Mouse (Mus musculus) myocyte (in vitro differentiated cells): ENCODE results near the gene Mrpl14. TPM values are rescaled to one million over a fixed set of nuclear protein-coding genes. Genes with fewer than 3 reads are reported as not detected.

ENCODE experiments used
- H3K27me3 ChIP-seq: one replicate; pipeline ENCODE4 v1.6.1; 2011; ENCODE audit not compliant: control insufficient read depth, insufficient read depth, insufficient read length
- H3K36me3 ChIP-seq: one replicate; pipeline ENCODE4 v1.6.1; 2011; ENCODE audit not compliant: control insufficient read depth, insufficient read depth
- H3K4me2 ChIP-seq: one replicate; pipeline ENCODE4 v1.6.1; 2011; ENCODE audit warnings: low read depth, control low read depth
- H3K4me3 ChIP-seq: one replicate; pipeline ENCODE4 v1.5.1; 2011; ENCODE audit warnings: mild to moderate bottlenecking, control low read depth, moderate library complexity
- H3K79me2 ChIP-seq: one replicate; pipeline ENCODE4 v1.6.1; 2011; ENCODE audit not compliant: control insufficient read depth, insufficient read depth
- H3ac ChIP-seq: one replicate; pipeline ENCODE4 v1.6.1; 2011; ENCODE audit not compliant: control insufficient read depth, insufficient read length
- CEBPB ChIP-seq: IDR thresholded peaks from 2 replicates; pipeline ENCODE4 v1.6.1; 2011; ENCODE audit warnings: mild to moderate bottlenecking, moderate library complexity; ENCODE audit not compliant: poor library complexity, insufficient read depth, severe bottlenecking
- E2F4 ChIP-seq: IDR thresholded peaks from one replicate; pipeline ENCODE4 v1.6.1; 2011; ENCODE audit warnings: mild to moderate bottlenecking, control low read depth, moderate library complexity; ENCODE audit not compliant: insufficient read depth
- MAX ChIP-seq: IDR thresholded peaks from one replicate; pipeline ENCODE4 v1.6.1; 2011; ENCODE audit warnings: low read depth, mild to moderate bottlenecking, control low read depth
- MYOD1 ChIP-seq, 3 experiments: IDR thresholded peaks; one replicate each; pipeline ENCODE4 v1.6.1; 2011; ENCODE audit warnings: control low read depth in 2 of 3, low read depth in 2 of 3, mild to moderate bottlenecking in 2 of 3, moderate library complexity in 1 of 3; ENCODE audit not compliant: insufficient read length in 2 of 3, control insufficient read depth in 1 of 3
- MYOG ChIP-seq, 3 experiments: IDR thresholded peaks; one replicate each; pipeline ENCODE4 v1.6.1; 2011; ENCODE audit warnings: control low read depth in 2 of 3, low read depth in 2 of 3, mild to moderate bottlenecking in 2 of 3; ENCODE audit not compliant: insufficient read length in 2 of 3, control insufficient read depth in 1 of 3, insufficient read depth in 1 of 3
- POLR2A ChIP-seq: IDR thresholded peaks from one replicate; pipeline ENCODE4 v1.6.1; 2011; ENCODE audit warnings: low read depth, mild to moderate bottlenecking, control low read depth, moderate library complexity; ENCODE audit not compliant: insufficient read length
- POLR2AphosphoS2 ChIP-seq: IDR thresholded peaks from one replicate; pipeline ENCODE4 v1.6.1; 2011; ENCODE audit warnings: low read depth, control low read depth; ENCODE audit not compliant: insufficient read length
- REST ChIP-seq: IDR thresholded peaks from one replicate; pipeline ENCODE4 v1.6.1; 2011; ENCODE audit warnings: mild to moderate bottlenecking, control low read depth, moderate library complexity; ENCODE audit not compliant: insufficient read depth, insufficient read length
- SRF ChIP-seq: IDR thresholded peaks from one replicate; pipeline ENCODE4 v1.6.1; 2011; ENCODE audit warnings: low read depth; ENCODE audit not compliant: control insufficient read depth, insufficient read length
- TCF12 ChIP-seq: IDR thresholded peaks from one replicate; pipeline ENCODE4 v1.6.1; 2011; ENCODE audit warnings: mild to moderate bottlenecking, control low read depth; ENCODE audit not compliant: poor library complexity, insufficient read depth, severe bottlenecking
- TCF3 ChIP-seq: IDR thresholded peaks from one replicate; pipeline ENCODE4 v1.6.1; 2011; ENCODE audit warnings: low read depth, control low read depth; ENCODE audit not compliant: insufficient read length
- USF1 ChIP-seq: IDR thresholded peaks from one replicate; pipeline ENCODE4 v1.6.1; 2011; ENCODE audit warnings: low read depth, mild to moderate bottlenecking, control low read depth, moderate library complexity
- polyA plus RNA-seq: library from polyadenylated mRNA; unstranded; fragments of >200 nt; fragmentation: generic; extraction: Trizol; gene quantifications from one replicate; pipeline ENCODE4 v1.2.1, GENCODE M21; 2012; ENCODE audit warnings: missing spikeins

Mrpl14 gene
- polyA plus RNA-seq, 1 experiment, result 276 TPM

DNA sequence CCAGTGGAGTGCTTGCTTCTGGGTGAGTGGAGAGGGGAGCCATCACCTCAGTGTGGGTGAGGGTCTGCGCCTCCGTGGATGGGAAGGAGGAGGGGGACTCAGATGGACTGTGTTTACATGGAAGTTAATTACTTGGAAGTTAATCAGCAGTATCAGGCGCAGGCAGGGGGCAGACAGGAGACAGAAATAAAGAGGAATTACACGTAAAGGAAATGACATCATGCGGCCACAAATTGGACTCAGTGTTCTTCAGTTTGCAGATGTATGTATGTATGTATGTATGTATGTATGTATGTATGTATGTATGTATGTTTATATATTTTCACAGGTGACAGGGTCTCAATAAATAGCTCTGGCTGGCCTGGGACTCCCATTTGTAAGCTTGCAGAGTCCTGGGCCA, 20.7 kb downstream of the Mrpl14 start:
- no peak overlapping the region for H3K4me3 ChIP-seq
- H3K79me2 ChIP-seq, result no peaks in the 10 kb centered on the region
- H3K36me3 ChIP-seq, result no peaks in the 10 kb centered on the region
- TF ChIP-seq USF1, result no peak
- no peak for TF ChIP-seq REST
- TF ChIP-seq SRF, result no peak
- no peak for TF ChIP-seq TCF12
- no peak for TF ChIP-seq E2F4
- no peak for TF ChIP-seq MAX
- no peak for TF ChIP-seq MYOD1 (IDR thresholded peaks at IDR 0.05; ENCODE audit: control insufficient read depth in 1 of 3, insufficient read length in 2 of 3, low read depth in 2 of 3)
- no peak for TF ChIP-seq CEBPB
- no peak for TF ChIP-seq POLR2A
- no peak for TF ChIP-seq TCF3
- no peak for TF ChIP-seq POLR2AphosphoS2
- TF ChIP-seq MYOG (IDR thresholded peaks at IDR 0.05; ENCODE audit: control insufficient read depth in 1 of 3, insufficient read depth in 1 of 3, insufficient read length in 2 of 3, low read depth in 2 of 3), result no peak
- no peak overlapping the region for H3K4me2 ChIP-seq
- H3ac ChIP-seq, result no peak overlapping the region
- peaks cover 2% of the 10 kb centered on the region for H3K27me3 ChIP-seq

DNA sequence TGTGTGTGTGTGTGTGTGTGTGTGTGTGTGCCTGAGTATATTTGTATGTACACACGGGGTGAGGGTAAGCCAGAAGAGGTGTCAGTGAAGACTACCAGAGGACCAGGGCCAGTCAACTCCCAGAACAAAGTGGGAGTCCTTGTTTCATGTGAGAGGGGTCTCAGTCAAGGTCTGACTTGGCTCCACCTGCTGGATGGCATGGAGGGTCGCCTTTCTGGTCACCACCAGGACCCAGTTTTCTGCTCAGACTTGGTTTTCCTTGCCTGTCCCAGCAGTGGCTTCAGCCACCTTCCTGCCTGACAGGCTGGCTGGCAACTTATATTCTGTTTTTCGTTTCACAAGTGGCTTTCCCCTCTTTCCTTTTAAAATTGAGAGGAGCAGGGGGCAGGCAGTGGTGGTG, 21.3 kb downstream of the Mrpl14 start:
- no peaks in the 10 kb centered on the region for H3K27me3 ChIP-seq
- no peaks in the 10 kb centered on the region for H3K36me3 ChIP-seq
- TF ChIP-seq CEBPB (no peak), USF1 (no peak), POLR2A (no peak), TCF12 (no peak), MYOG (IDR thresholded peaks at IDR 0.05; ENCODE audit: control insufficient read depth in 1 of 3, insufficient read depth in 1 of 3, insufficient read length in 2 of 3, low read depth in 2 of 3) (no peak), E2F4 (no peak), TCF3 (no peak), MAX (no peak), SRF (no peak), REST (no peak)
- H3K4me2 ChIP-seq, result no peak overlapping the region
- no peak overlapping the region for H3ac ChIP-seq
- no peak overlapping the region for H3K4me3 ChIP-seq
- H3K79me2 ChIP-seq, result no peaks in the 10 kb centered on the region

DNA sequence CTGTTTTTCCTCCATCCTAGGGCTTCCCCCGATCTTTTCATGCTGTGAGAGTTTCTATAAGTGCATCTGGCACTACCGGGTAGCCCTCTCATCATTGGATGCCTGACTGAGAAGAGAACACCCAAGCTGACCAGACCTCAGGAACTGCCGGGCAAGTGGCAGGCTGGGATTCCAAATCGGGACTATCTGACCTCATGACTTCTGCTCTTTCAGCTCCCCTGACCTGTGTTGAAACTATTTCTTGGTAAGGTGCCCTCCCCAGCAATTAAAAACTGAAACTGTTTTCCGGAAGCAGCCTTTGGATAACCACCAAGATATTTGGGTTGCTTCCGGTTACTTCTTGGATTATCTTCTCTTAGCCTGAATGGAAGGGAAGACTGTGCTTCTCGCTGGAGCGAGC, 22.1 kb downstream of the Mrpl14 start:
- no peak for TF ChIP-seq MYOG (IDR thresholded peaks at IDR 0.05; ENCODE audit: control insufficient read depth in 1 of 3, insufficient read depth in 1 of 3, insufficient read length in 2 of 3, low read depth in 2 of 3)
- no peak for TF ChIP-seq TCF3
- TF ChIP-seq MAX, result no peak
- no peak for TF ChIP-seq TCF12
- TF ChIP-seq E2F4, result no peak
- TF ChIP-seq POLR2AphosphoS2, result no peak
- TF ChIP-seq MYOD1 (IDR thresholded peaks at IDR 0.05; ENCODE audit: control insufficient read depth in 1 of 3, insufficient read length in 2 of 3, low read depth in 2 of 3), result no peak
- no peak for TF ChIP-seq USF1
- no peak for TF ChIP-seq POLR2A
- no peak for TF ChIP-seq SRF
- H3K4me2 ChIP-seq, result no peak overlapping the region
- H3K4me3 ChIP-seq, result no peak overlapping the region
- H3K79me2 ChIP-seq, result no peaks in the 10 kb centered on the region
- no peaks in the 10 kb centered on the region for H3K36me3 ChIP-seq
- H3ac ChIP-seq, result no peak overlapping the region
- H3K27me3 ChIP-seq, result no peaks in the 10 kb centered on the region

DNA sequence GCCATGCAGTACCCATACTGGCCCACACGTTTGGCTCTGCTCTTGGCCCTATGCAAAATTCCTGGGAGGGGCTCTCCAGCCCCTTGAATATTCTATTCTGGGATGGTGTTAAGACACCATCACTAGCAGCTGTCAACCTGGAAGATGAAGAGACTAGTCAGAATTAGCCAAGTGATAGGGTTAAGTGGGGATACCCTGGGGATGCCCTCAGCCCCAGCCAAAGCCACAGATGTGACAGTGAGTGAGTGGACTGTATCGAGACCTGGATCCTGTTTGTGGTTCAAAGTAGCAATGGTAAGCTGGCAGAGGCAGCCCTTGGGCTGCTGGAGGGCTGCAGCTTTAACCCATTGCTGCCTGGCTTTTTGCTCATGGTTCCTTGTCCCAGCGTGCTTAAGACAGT, 23.7 kb downstream of the Mrpl14 start:
- no peak for TF ChIP-seq TCF3
- no peak for TF ChIP-seq POLR2AphosphoS2
- no peak for TF ChIP-seq USF1
- no peak for TF ChIP-seq MAX
- no peak for TF ChIP-seq REST
- TF ChIP-seq POLR2A, result no peak
- TF ChIP-seq CEBPB, result no peak
- TF ChIP-seq MYOD1 (IDR thresholded peaks at IDR 0.05; ENCODE audit: control insufficient read depth in 1 of 3, insufficient read length in 2 of 3, low read depth in 2 of 3), result peak in 1 of 3 experiments; percentile 7
- no peak for TF ChIP-seq TCF12
- no peak for TF ChIP-seq SRF
- TF ChIP-seq MYOG (IDR thresholded peaks at IDR 0.05; ENCODE audit: control insufficient read depth in 1 of 3, insufficient read depth in 1 of 3, insufficient read length in 2 of 3, low read depth in 2 of 3), result peak in 1 of 3 experiments; percentile 36
- Histone ChIP-seq H3K4me3 (no peak overlapping the region), H3K79me2 (no peaks in the 10 kb centered on the region), H3ac (no peak overlapping the region), H3K27me3 (no peaks in the 10 kb centered on the region), H3K4me2 (no peak overlapping the region), H3K36me3 (no peaks in the 10 kb centered on the region)

DNA sequence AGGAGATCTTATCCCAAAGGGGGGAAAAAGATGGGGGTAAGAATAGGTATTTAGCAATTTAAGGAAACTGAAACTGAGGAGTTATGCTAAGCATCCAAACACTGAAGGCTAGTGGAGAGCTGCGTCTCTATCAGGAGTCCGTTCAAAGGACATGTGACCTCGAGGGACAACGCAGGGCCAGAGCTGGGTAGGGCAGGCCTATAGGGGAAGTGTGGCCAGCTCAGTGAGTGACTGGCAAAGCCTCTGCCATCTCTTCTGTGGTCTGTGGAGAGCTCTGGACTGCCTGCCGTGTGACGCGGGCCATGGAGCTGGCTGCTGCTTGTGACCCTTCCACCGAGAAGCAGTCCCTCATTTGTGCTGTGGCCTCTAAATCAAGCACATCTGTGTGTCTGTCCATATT, 24.3 kb downstream of the Mrpl14 start:
- no peaks in the 10 kb centered on the region for H3K27me3 ChIP-seq
- no peaks in the 10 kb centered on the region for H3K36me3 ChIP-seq
- no peak overlapping the region for H3K4me3 ChIP-seq
- no peaks in the 10 kb centered on the region for H3K79me2 ChIP-seq
- no peak for TF ChIP-seq CEBPB
- TF ChIP-seq MYOD1 (IDR thresholded peaks at IDR 0.05; ENCODE audit: control insufficient read depth in 1 of 3, insufficient read length in 2 of 3, low read depth in 2 of 3), result no peak
- no peak for TF ChIP-seq SRF
- TF ChIP-seq REST, result no peak
- TF ChIP-seq POLR2A, result no peak
- TF ChIP-seq USF1, result no peak
- TF ChIP-seq MYOG (IDR thresholded peaks at IDR 0.05; ENCODE audit: control insufficient read depth in 1 of 3, insufficient read depth in 1 of 3, insufficient read length in 2 of 3, low read depth in 2 of 3), result no peak
- no peak for TF ChIP-seq TCF3
- H3ac ChIP-seq, result no peak overlapping the region
- no peak overlapping the region for H3K4me2 ChIP-seq
